Mouse (Mus musculus): ENCODE measurements around the gene Aox4. TPM values are rescaled to one million over a fixed set of nuclear protein-coding genes. Genes with fewer than 3 reads are reported as not detected.

Gene Aox4
- total and polyA plus RNA-seq, 2 experiments, result not detected

- Histone ChIP-seq H3K4me1 (ENCODE audit: control insufficient read depth, insufficient read depth, low read length) (no peaks in the 10 kb centered on the region), H3K27me3 (ENCODE audit: control insufficient read depth, insufficient read depth, low read length) (no peaks in the 10 kb centered on the region), H3K4me3 (ENCODE audit: insufficient read depth, low read depth, low read length) (no peak overlapping the region), H3K9ac (ENCODE audit: low read depth, low read length) (no peak overlapping the region), H3K27ac (replicated peaks; ENCODE audit: insufficient read depth, low read depth, low read length) (no peak overlapping the region), H3K36me3 (ENCODE audit: control insufficient read depth, insufficient read depth, low read length) (no peaks in the 10 kb centered on the region), H3K79me2 (ENCODE audit: control insufficient read depth, insufficient read depth, low read length) (no peaks in the 10 kb centered on the region)
- no peak for DNase-seq (ENCODE audit: extremely low read depth, low read depth, low spot score)
- 82% methylated on average over 13 of the region's 13 CpGs for WGBS
- TF ChIP-seq POLR2A (IDR thresholded peaks at IDR 0.05; ENCODE audit: extremely low read depth, insufficient read depth, low read length), result no peak
- no peak for TF ChIP-seq CTCF (IDR thresholded peaks at IDR 0.05; ENCODE audit: low read depth, low read length)
Observed at GRCm38 (mm10) chr1:58280939-58281624, 70.9 kb downstream of the Aox4 start.

GRCm38 (mm10) chr1:58281625-58281988 is 71.4 kb downstream of the Aox4 start:
- Histone ChIP-seq H3K9ac (ENCODE audit: low read depth, low read length) (no peak overlapping the region), H3K27ac (replicated peaks; ENCODE audit: insufficient read depth, low read depth, low read length) (no peak overlapping the region), H3K4me1 (ENCODE audit: control insufficient read depth, insufficient read depth, low read length) (no peaks in the 10 kb centered on the region), H3K79me2 (ENCODE audit: control insufficient read depth, insufficient read depth, low read length) (no peaks in the 10 kb centered on the region), H3K27me3 (ENCODE audit: control insufficient read depth, insufficient read depth, low read length) (no peaks in the 10 kb centered on the region), H3K4me3 (ENCODE audit: insufficient read depth, low read depth, low read length) (no peak overlapping the region), H3K36me3 (ENCODE audit: control insufficient read depth, insufficient read depth, low read length) (no peaks in the 10 kb centered on the region)
- TF ChIP-seq CTCF (IDR thresholded peaks at IDR 0.05; ENCODE audit: low read depth, low read length) (no peak), POLR2A (IDR thresholded peaks at IDR 0.05; ENCODE audit: extremely low read depth, insufficient read depth, low read length) (no peak)
- WGBS, result 75% methylated on average over 4 of the region's 4 CpGs
- no peak for DNase-seq (ENCODE audit: extremely low read depth, low read depth, low spot score)

GRCm38 (mm10) chr1:58284505-58284904 is 74.3 kb downstream of the Aox4 start:
- no peaks in the 10 kb centered on the region for H3K36me3 ChIP-seq (ENCODE audit: control insufficient read depth, insufficient read depth, low read length)
- WGBS, result 67% methylated on average over 7 of the region's 7 CpGs
- no peak overlapping the region for H3K27ac ChIP-seq (replicated peaks; ENCODE audit: insufficient read depth, low read depth, low read length)
- DNase-seq (ENCODE audit: extremely low read depth, low read depth, low spot score), result no peak
- H3K9ac ChIP-seq (ENCODE audit: low read depth, low read length), result no peak overlapping the region
- H3K4me3 ChIP-seq (ENCODE audit: insufficient read depth, low read depth, low read length), result no peak overlapping the region
- H3K4me1 ChIP-seq (ENCODE audit: control insufficient read depth, insufficient read depth, low read length), result no peaks in the 10 kb centered on the region
- H3K27me3 ChIP-seq (ENCODE audit: control insufficient read depth, insufficient read depth, low read length), result peaks cover 4% of the 10 kb centered on the region; the same call in 1 of the 2 replicates
- H3K79me2 ChIP-seq (ENCODE audit: control insufficient read depth, insufficient read depth, low read length), result no peaks in the 10 kb centered on the region
- no peak for TF ChIP-seq CTCF (IDR thresholded peaks at IDR 0.05; ENCODE audit: low read depth, low read length)
- TF ChIP-seq POLR2A (IDR thresholded peaks at IDR 0.05; ENCODE audit: extremely low read depth, insufficient read depth, low read length), result no peak

GRCm38 (mm10) chr1:58288091-58288490 is 77.9 kb downstream of the Aox4 start:
- peaks cover 8% of the 10 kb centered on the region; the same call in 1 of the 2 replicates for H3K27me3 ChIP-seq (ENCODE audit: control insufficient read depth, insufficient read depth, low read length)
- no peak for DNase-seq (ENCODE audit: extremely low read depth, low read depth, low spot score)
- TF ChIP-seq POLR2A (IDR thresholded peaks at IDR 0.05; ENCODE audit: extremely low read depth, insufficient read depth, low read length), result no peak
- no peak for TF ChIP-seq CTCF (IDR thresholded peaks at IDR 0.05; ENCODE audit: low read depth, low read length)
- WGBS, result 78% methylated on average over 3 of the region's 3 CpGs
- H3K36me3 ChIP-seq (ENCODE audit: control insufficient read depth, insufficient read depth, low read length), result no peaks in the 10 kb centered on the region
- H3K79me2 ChIP-seq (ENCODE audit: control insufficient read depth, insufficient read depth, low read length), result no peaks in the 10 kb centered on the region
- no peak overlapping the region for H3K27ac ChIP-seq (replicated peaks; ENCODE audit: insufficient read depth, low read depth, low read length)
- no peak overlapping the region for H3K4me3 ChIP-seq (ENCODE audit: insufficient read depth, low read depth, low read length)
- H3K4me1 ChIP-seq (ENCODE audit: control insufficient read depth, insufficient read depth, low read length), result no peaks in the 10 kb centered on the region
- H3K9ac ChIP-seq (ENCODE audit: low read depth, low read length), result no peak overlapping the region

- Histone ChIP-seq H3K36me3 (ENCODE audit: control insufficient read depth, insufficient read depth, low read length) (no peaks in the 10 kb centered on the region), H3K4me1 (ENCODE audit: control insufficient read depth, insufficient read depth, low read length) (no peaks in the 10 kb centered on the region), H3K27me3 (ENCODE audit: control insufficient read depth, insufficient read depth, low read length) (peaks cover 8% of the 10 kb centered on the region; the same call in 1 of the 2 replicates), H3K79me2 (ENCODE audit: control insufficient read depth, insufficient read depth, low read length) (no peaks in the 10 kb centered on the region), H3K4me3 (ENCODE audit: insufficient read depth, low read depth, low read length) (no peak overlapping the region), H3K9ac (ENCODE audit: low read depth, low read length) (no peak overlapping the region), H3K27ac (replicated peaks; ENCODE audit: insufficient read depth, low read depth, low read length) (no peak overlapping the region)
- DNase-seq (ENCODE audit: extremely low read depth, low read depth, low spot score), result no peak
- no peak for TF ChIP-seq POLR2A (IDR thresholded peaks at IDR 0.05; ENCODE audit: extremely low read depth, insufficient read depth, low read length)
- TF ChIP-seq CTCF (IDR thresholded peaks at IDR 0.05; ENCODE audit: low read depth, low read length), result no peak
- WGBS, result 52% methylated on average over 16 of the region's 16 CpGs
Observed at GRCm38 (mm10) chr1:58289863-58290469, 79.8 kb downstream of the Aox4 start.

All from liver, adult 2 months (tissue).